Mouse (Mus musculus) urinary bladder, postnatal 14 days (tissue): ENCODE results near the gene Lrp10.

Source experiments
- DNase-seq: peaks from one replicate; pipeline ENCODE4 v3.0.0; 2021; ENCODE audit warnings: low spot score

Gene Lrp10

GRCm38 (mm10) chr14:54475941-54476844 is 12.3 kb downstream of the Lrp10 start, which contains the start of gene Rem2:
TSS of gene Rem2 (plus strand) at chr14:54476100.
- peak; percentile 52 for DNase-seq

- no peak for DNase-seq
Observed at GRCm38 (mm10) chr14:54477172-54477909, 13.4 kb downstream of the Lrp10 start.

- DNase-seq: peak; percentile 33
Observed at GRCm38 (mm10) chr14:54479451-54479920, 15.5 kb downstream of the Lrp10 start.

GRCm38 (mm10) chr14:54480673-54481072 is 16.7 kb downstream of the Lrp10 start:
- no peak for DNase-seq

- DNase-seq: no peak
Observed at GRCm38 (mm10) chr14:54481402-54481801, 17.5 kb downstream of the Lrp10 start.

- DNase-seq: peak; percentile 31
Observed at GRCm38 (mm10) chr14:54482498-54482897, 18.6 kb downstream of the Lrp10 start.

GRCm38 (mm10) chr14:54485899-54486298 is 22.0 kb downstream of the Lrp10 start:
- DNase-seq: no peak

GRCm38 (mm10) chr14:54487732-54488131 is 23.8 kb downstream of the Lrp10 start:
- DNase-seq: no peak

- no peak for DNase-seq
Observed at GRCm38 (mm10) chr14:54488350-54488749, 24.4 kb downstream of the Lrp10 start.

GRCm38 (mm10) chr14:54492345-54493131 is 28.6 kb downstream of the Lrp10 start:
- DNase-seq: no peak

- DNase-seq: no peak
Observed at GRCm38 (mm10) chr14:54493236-54493635, 29.3 kb downstream of the Lrp10 start.

- peak; percentile 64 for DNase-seq
Observed at GRCm38 (mm10) chr14:54494234-54494633, 30.3 kb downstream of the Lrp10 start.

GRCm38 (mm10) chr14:54496706-54497105 is 32.8 kb downstream of the Lrp10 start:
- no peak for DNase-seq

- DNase-seq: no peak
Observed at GRCm38 (mm10) chr14:54499330-54499729, 35.4 kb downstream of the Lrp10 start.

GRCm38 (mm10) chr14:54501365-54501764 is 37.4 kb downstream of the Lrp10 start:
- DNase-seq: no peak

- no peak for DNase-seq
Observed at GRCm38 (mm10) chr14:54503092-54503491, 39.2 kb downstream of the Lrp10 start.

- no peak for DNase-seq
Observed at GRCm38 (mm10) chr14:54509774-54510173, 45.8 kb downstream of the Lrp10 start.

- DNase-seq: no peak
Observed at GRCm38 (mm10) chr14:54516710-54517310, 52.9 kb downstream of the Lrp10 start.
